Mouse (Mus musculus): ENCODE measurements at regions not wholly inside any gene's neighbourhood (a gene's known extent, or its start where the extent isn't known, plus 50 kb on each side); places are given as distances from the start of the nearest gene placed in this dataset.

- no peak for DNase-seq (ENCODE audit: low spot score)
These were observed 673.5 kb upstream of the A1bg start for GRCm38 (mm10) chr15:61596318-61596717.

DNA sequence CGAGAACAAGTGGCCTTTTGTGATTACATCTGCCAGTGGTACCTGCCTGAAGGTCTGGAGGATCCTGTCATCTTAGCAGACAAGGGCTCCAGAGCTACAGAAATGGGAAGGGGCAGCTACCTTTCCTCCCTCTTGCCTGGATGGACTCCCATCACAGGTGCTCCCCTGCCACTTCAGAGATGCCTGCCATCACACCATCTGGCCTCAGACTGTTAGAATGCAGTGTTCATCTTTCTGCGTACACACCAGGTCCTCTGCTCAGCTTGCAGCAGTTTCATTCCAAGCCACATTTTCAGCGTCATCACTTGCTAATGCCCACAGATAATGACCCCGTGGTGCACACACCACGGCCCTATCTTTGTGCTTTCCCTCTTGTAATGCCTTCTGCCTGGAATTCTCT, 666.1 kb upstream of the A1bg start:
- no peak for DNase-seq (ENCODE audit: low spot score)

GRCm38 (mm10) chr15:61582335-61582734, 659.5 kb upstream of the A1bg start:
- DNase-seq (ENCODE audit: low spot score): no peak

DNA sequence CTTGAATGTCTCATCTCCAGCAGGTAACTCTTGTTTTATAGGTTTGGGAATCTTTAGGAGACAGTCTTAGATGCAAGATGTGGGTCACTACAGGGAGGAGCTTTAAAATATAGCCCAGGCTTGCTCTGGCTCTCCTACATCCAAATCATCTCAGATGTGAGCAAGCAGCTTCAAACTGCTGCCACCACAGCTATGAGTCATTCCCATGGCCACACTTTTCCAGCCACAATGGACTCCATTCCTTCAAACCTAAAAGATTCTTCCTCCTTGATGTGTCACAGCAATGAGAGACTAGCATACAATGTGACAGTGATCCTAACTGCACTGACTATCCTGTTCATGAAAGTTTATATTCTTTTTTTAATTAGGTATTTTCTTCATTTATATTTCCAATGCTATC, 640.5 kb upstream of the A1bg start:
- no peak for DNase-seq (ENCODE audit: low spot score)

DNA sequence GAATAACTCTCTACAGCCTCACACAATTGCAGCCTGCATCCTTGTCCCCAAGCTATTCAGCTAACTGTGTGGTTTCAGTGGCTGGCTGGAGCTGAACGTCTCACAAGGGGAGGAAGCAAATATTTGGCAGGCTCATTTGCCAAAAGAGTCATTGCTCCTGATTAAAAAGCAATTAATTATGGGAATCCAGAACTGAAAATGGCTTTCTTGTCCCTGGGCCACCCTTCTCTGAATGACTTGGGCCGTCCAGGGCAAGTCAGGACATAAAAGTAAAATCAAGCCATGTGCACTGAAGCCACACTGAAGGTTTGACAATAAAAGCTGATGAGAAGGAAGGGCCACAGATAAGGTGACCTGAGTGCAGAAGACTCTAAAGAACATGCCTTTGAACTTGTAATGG, 639.4 kb upstream of the A1bg start:
- DNase-seq (ENCODE audit: low spot score): no peak

DNA sequence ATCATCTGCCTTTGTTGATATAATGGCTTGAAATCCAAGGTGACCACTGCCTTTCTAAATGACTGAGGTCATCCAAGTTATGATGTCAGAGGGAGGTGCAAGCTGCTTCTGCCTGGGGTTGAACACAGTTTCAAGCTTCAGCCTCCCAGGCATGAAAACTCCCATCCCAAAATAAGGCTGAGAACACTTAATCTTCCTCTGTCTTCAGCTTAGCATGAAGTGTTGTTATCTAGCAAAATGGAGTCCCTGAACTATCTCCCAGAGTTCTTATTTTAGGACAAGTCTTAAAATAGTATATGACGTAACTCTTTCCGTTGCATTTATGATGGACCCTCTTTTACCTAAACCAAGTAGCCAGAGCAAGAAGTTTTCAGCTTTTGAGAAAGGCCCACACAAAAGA, 631.1 kb upstream of the A1bg start:
- no peak for DNase-seq (ENCODE audit: low spot score)

DNA sequence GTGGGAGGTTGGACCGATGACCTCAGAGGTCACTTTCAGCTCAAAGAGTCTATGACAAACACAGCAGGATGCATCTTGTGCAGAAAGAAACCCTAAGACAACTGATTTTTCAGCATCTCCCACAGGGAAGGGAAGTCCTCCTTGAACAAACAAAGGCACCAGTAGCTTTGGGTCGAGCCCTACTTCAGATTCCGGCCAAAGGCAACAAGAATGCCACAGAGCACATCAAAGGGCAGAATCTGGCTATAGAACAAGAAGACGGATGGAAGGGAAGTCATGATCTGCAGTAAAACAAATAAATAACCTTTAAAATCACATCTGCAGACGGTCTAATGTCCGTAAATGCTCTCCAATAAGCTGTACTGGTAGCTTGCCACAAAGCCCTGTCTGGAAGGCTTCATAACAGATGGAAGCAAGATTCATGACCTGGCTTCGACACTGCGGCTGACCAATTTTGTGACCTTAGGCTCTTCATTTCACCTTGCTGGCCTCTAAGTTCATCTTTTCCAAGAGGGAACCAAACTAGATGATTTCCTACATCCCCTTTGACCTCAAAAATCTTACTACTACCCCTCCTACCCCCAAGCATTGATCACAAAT, 630.4 kb upstream of the A1bg start:
- no peak for DNase-seq (ENCODE audit: low spot score)

DNA sequence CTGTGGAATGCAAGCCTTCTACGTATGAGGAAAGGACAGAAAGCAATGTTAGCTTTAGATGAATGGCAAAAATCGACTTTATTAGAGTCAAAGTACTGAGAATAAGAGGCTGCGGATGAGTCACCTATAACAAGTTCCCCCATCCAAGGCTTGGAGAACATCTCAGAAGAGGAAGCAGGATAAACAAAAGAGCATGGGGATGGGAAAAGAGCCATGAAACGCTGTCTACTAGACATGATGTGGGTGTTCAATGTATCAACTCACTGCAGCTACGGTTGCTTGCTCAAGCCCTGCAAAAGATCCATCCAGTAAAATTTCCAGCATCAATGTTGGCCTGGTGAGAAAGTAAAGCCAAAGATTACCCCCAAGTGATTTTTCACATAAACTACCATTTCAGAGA, 628.4 kb upstream of the A1bg start:
- no peak for DNase-seq (ENCODE audit: low spot score)

DNA sequence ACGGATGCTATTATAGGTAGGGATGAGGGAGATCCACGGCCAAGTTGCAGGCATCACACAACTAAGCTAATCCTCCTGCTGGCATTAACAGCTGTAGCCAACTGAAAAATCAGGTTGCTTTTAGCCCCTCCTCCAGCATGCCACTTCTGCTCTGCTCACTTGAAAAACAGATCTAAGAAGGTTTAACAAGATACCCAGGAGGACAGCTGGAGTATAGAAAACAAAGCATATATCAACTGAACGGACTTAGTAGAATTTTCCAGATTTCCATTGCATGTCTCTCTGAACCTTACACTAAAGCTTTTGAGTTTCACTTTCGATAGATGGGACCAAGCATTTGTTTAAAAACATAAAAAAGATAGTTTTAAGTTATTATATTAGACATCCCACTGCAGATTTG, 625.6 kb upstream of the A1bg start:
- DNase-seq (ENCODE audit: low spot score): no peak

DNA sequence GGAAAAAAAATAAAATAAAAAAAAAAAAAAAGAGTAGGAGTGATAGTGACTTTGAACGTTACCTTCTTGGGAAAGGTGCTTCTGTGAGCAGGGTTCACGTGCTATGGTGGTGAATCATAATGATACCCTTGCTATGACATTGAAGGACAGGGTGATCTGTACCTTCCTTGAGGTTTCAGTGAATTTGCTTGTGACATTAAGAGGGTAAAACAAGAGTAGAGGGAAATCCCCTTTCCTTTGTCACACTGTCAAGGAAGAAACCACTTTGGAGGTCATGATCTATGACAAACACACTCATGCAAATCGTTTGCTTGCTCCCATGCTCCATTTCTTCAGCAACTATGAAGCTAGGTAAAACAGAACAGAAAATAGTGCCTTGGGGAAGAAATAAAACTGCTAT, 623.8 kb upstream of the A1bg start:
- no peak for DNase-seq (ENCODE audit: low spot score)

DNA sequence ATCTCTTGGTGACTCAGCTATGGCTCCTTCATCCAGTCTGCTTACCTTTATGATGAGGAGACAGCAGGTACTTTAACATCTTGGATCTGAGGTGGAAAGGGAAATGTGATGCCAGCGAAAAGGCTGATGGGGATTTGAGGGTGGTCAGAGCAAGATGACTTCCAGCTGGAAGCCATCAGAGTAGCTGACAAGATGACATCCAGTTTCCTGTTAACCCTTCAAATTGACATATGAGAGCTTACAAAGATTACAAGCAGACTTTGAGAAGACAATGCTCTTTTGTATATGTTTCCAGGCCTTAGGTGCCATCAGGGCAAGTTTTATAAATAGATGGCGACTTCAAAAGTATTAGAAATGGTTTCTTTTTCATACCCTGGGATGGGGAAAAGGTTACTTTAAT, 621.3 kb upstream of the A1bg start:
- DNase-seq (ENCODE audit: low spot score): no peak

DNA sequence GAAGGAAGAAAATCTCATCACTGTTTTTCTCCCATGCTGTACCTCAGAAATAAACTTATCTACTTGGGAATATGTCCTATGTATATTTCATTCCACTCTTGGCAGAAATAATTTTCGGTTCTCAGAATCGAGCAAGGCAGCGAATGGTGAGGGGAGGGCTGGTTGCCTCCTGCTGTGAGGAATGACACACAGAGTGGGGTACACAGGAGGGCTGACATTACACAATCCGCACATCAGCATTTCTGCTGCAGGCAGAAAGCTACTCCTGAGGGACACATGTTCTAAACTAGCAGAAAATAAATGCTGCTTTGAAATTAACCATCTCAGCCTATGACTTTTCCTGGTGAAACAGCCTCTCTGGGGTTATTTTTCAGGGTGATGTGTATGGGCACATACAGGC, 618.8 kb upstream of the A1bg start:
- DNase-seq (ENCODE audit: low spot score): no peak

- DNase-seq (ENCODE audit: low spot score): no peak
These were observed 618.1 kb upstream of the A1bg start for GRCm38 (mm10) chr15:61540753-61541421.

DNA sequence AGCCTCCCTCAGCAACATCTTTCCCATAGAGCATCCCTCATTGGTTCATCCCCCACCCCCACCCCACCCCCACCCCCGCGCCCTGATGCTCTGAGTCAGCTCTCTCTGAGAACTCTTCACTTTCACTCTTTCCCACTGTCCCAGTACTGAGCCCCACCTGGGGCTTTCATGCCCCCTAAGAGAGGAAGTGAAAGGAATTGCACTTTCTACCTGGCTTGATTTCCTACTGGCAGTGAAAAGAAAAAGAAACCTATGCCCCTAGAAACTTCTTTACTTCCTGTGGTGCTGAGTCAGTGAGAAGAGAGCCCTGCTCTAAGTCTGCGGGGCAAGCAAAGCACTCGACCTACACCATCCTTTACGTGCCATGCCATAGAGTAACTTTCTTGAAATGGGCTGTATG, 616.1 kb upstream of the A1bg start:
- DNase-seq (ENCODE audit: low spot score): no peak

- DNase-seq (ENCODE audit: low spot score): no peak
These were observed 615.5 kb upstream of the A1bg start for GRCm38 (mm10) chr15:61538169-61538755.

DNA sequence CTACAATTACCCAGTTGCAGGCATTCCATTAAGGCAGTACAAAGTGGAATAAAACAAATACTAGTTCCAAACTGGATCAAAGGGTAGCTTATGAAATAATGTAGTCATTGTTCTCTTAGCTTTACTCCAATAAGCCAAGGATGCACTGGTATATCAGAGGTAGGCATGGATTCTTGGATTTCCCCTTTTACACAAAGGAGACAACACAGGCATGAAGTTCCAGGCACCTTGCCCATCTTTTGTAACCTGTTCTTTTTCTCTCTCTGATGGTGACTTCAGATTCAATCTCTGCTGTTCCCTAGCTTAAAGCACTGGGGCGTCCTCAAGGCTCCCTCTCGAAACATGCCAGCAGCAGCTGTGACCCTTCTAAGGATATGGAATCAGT, 613.5 kb upstream of the A1bg start:
- no peak for DNase-seq (ENCODE audit: low spot score)

GRCm38 (mm10) chr15:61535644-61536331, 613.0 kb upstream of the A1bg start:
- DNase-seq (ENCODE audit: low spot score): no peak

GRCm38 (mm10) chr15:61535180-61535579, 612.4 kb upstream of the A1bg start:
- no peak for DNase-seq (ENCODE audit: low spot score)

DNA sequence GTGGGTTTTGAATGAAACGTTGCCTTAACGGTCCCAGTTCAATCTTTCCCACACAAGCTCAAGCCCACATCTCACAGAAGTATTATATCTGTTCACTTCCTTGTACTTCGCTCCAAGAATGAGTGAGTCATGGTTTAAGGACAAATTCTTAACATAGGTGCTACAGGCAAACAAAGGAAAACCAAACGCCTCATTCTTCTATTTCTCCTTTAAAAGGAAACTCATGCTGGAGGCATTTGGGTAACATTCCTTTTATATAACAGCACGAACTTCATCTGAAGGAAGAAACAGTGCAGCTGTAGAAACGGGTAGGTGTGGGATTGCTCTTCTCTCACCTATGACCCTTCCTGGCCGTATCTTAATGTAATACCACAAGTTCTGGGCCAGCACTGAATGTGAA, 610.0 kb upstream of the A1bg start:
- DNase-seq (ENCODE audit: low spot score): no peak

GRCm38 (mm10) chr15:61532040-61532439, 609.2 kb upstream of the A1bg start:
- DNase-seq (ENCODE audit: low spot score): no peak

DNA sequence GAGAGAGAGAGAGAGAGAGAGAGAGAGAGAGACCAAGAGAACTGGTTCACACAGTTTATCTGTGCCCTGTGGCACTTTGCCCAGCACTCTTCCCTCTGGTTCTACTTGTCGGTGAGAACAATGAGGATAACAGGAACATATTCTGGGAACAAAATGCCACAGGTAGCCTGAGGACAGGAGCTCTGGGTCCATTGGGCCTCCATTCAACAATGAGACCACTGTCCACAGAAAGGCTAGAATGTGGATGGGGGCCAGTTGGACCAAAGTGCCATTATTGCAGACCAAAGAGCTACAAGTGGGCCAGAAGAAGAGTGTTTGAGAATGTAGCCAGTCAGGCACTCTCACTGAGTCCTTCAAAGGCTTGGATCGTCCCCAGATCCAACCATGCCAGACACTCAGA, 600.2 kb upstream of the A1bg start:
- no peak for DNase-seq (ENCODE audit: low spot score)

DNA sequence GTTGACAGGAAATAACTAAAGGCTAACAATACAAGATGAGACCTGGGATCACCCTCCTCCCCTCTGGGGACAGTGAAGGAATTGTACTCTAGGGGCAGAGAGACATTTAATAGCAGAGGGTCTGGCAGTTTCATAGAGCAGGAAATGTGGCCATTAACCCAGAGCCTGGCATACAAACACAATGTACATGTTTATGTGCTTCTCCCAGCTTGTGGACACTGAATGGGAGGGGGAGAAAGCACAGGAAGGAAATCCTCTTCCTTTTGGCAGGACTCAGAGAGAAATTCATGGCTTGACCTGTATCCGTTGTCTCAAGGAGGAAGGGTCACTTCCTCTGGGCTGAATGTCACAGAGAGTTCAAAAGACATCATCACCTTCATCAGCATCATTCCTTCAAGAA, 594.5 kb upstream of the A1bg start:
- DNase-seq (ENCODE audit: low spot score): no peak

DNA sequence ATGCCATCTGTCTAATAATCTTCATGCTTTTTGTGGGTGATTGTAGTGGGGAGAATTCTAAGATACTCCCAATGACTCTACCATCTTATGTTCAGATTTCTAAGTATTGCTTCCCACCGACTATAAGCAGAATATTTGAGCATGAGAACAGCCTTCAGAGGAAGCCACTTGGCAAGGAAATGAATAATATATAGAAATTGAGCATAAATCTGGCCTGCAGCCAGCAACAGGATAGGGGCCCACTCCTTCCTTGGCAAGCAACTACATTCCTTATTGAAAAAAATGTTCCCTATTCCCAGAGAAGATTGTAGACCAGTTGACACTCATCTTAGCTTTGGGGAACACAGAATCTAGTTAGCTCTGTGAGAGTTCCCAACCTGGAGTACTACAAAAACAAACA, 591.5 kb upstream of the A1bg start:
- DNase-seq (ENCODE audit: low spot score): no peak

All from layer of hippocampus, adult 9-10 months (tissue).